Mouse (Mus musculus) hindbrain, embryonic 16.5 days (tissue): ENCODE measurements at regions not wholly inside any gene's neighbourhood (a gene's known extent, or its start where the extent isn't known, plus 50 kb on each side); places are given as distances from the start of the nearest gene placed in this dataset.

Experiments used
- ATAC-seq: fragments of 200-750 bp; cut with Nextera tagmentation; 2 replicates; pipeline ENCODE4 v1.8.0; 2017; ENCODE audit warnings: moderate TSS enrichment, moderate library complexity
- H3K27ac ChIP-seq: fragments of 300-500 bp; sonication (generic); 2 replicates; pipeline ENCODE4 v1.5.1; 2014; ENCODE audit warnings: low read depth, mild to moderate bottlenecking, control low read depth, low read length, moderate library complexity
- H3K27me3 ChIP-seq: fragments of 300-500 bp; sonication (generic); replicated peaks from 2 replicates; pipeline ENCODE4 v1.6.1; 2014; ENCODE audit warnings: low read length; ENCODE audit not compliant: control insufficient read depth, insufficient read depth
- H3K36me3 ChIP-seq: fragments of 300-500 bp; sonication (generic); 2 replicates; pipeline ENCODE4 v1.6.1; 2014; ENCODE audit warnings: mild to moderate bottlenecking, low read length, moderate library complexity, mixed read lengths; ENCODE audit not compliant: control insufficient read depth, insufficient read depth
- H3K4me1 ChIP-seq: fragments of 300-500 bp; sonication (generic); 2 replicates; pipeline ENCODE4 v1.6.1; 2014; ENCODE audit warnings: low read depth, low read length; ENCODE audit not compliant: control insufficient read depth, insufficient read depth
- H3K4me2 ChIP-seq: fragments of 300-500 bp; sonication (generic); 2 replicates; pipeline ENCODE4 v1.6.1; 2014; ENCODE audit warnings: mild to moderate bottlenecking, low read length, control low read depth, moderate library complexity
- H3K4me3 ChIP-seq: fragments of 300-500 bp; sonication (generic); 2 replicates; pipeline ENCODE4 v1.5.1; 2014; ENCODE audit warnings: mild to moderate bottlenecking, low read length, control low read depth, moderate library complexity
- H3K9ac ChIP-seq: fragments of 300-500 bp; sonication (generic); 2 replicates; pipeline ENCODE4 v1.6.1; 2014; ENCODE audit warnings: low read depth, mild to moderate bottlenecking, control low read depth, low read length, moderate library complexity
- H3K9me3 ChIP-seq: fragments of 300-500 bp; sonication (generic); 2 replicates; pipeline ENCODE4 v1.6.1; 2014; ENCODE audit warnings: mild to moderate bottlenecking, low read length, moderate library complexity; ENCODE audit not compliant: control insufficient read depth
- WGBS: fragments of 180-500 bp; shearing (Covaris S2); extraction: QIAGEN DNeasy Blood & Tissue Kit; methylation state at CpG from one replicate; pipeline ENCODE4 v1.1.7; 2014; 5-methylcytosine and 5-hydroxymethylcytosine counted together

- Histone ChIP-seq H3K36me3 (no peaks in the 10 kb centered on the region), H3K4me3 (no peak overlapping the region), H3K4me1 (no peaks in the 10 kb centered on the region), H3K9me3 (no peaks in the 10 kb centered on the region), H3K27ac (no peak overlapping the region), H3K9ac (no peak overlapping the region), H3K27me3 (no peaks in the 10 kb centered on the region), H3K4me2 (no peak overlapping the region)
- ATAC-seq, result no peak
- 96% methylated on average over 3 of the region's 3 CpGs for WGBS
Measured at GRCm38 (mm10) chr8:87019795-87020194, 134.7 kb upstream of the N4bp1 start.

- Histone ChIP-seq H3K27ac (no peak overlapping the region), H3K4me1 (no peaks in the 10 kb centered on the region), H3K36me3 (no peaks in the 10 kb centered on the region), H3K9me3 (no peaks in the 10 kb centered on the region), H3K4me2 (no peak overlapping the region), H3K27me3 (no peaks in the 10 kb centered on the region), H3K4me3 (no peak overlapping the region), H3K9ac (no peak overlapping the region)
- ATAC-seq, result no peak
- 83% methylated on average over 1 of the region's 1 CpGs for WGBS
Measured at GRCm38 (mm10) chr8:86975546-86975945, 90.5 kb upstream of the N4bp1 start.

- H3K27me3 ChIP-seq, result no peaks in the 10 kb centered on the region
- H3K4me1 ChIP-seq, result no peaks in the 10 kb centered on the region
- H3K9me3 ChIP-seq, result no peaks in the 10 kb centered on the region; the same call in 1 of the 2 replicates
- H3K27ac ChIP-seq, result no peak overlapping the region
- 91% methylated on average over 3 of the region's 3 CpGs for WGBS
- no peak overlapping the region for H3K4me2 ChIP-seq
- no peak for ATAC-seq
- H3K4me3 ChIP-seq, result no peak overlapping the region
- no peaks in the 10 kb centered on the region for H3K36me3 ChIP-seq
- no peak overlapping the region for H3K9ac ChIP-seq
Measured at GRCm38 (mm10) chr8:86971736-86972135, 86.7 kb upstream of the N4bp1 start.

- Histone ChIP-seq H3K9me3 (no peaks in the 10 kb centered on the region; the same call in 1 of the 2 replicates), H3K36me3 (no peaks in the 10 kb centered on the region), H3K4me1 (no peaks in the 10 kb centered on the region), H3K9ac (no peak overlapping the region), H3K4me2 (no peak overlapping the region), H3K4me3 (no peak overlapping the region), H3K27me3 (no peaks in the 10 kb centered on the region), H3K27ac (no peak overlapping the region)
- 89% methylated on average over 2 of the region's 2 CpGs for WGBS
- no peak for ATAC-seq
Measured at GRCm38 (mm10) chr8:86969051-86969450, 84.0 kb upstream of the N4bp1 start.

- H3K27me3 ChIP-seq, result no peaks in the 10 kb centered on the region
- no peaks in the 10 kb centered on the region for H3K36me3 ChIP-seq
- WGBS, result 40% methylated on average over 3 of the region's 3 CpGs
- H3K9ac ChIP-seq, result no peak overlapping the region
- ATAC-seq, result no peak
- no peak overlapping the region for H3K27ac ChIP-seq
- H3K4me1 ChIP-seq, result no peaks in the 10 kb centered on the region
- no peaks in the 10 kb centered on the region; the same call in 1 of the 2 replicates for H3K9me3 ChIP-seq
- H3K4me3 ChIP-seq, result no peak overlapping the region
- no peak overlapping the region for H3K4me2 ChIP-seq
Measured at GRCm38 (mm10) chr8:86967891-86968311, 82.8 kb upstream of the N4bp1 start.

- no peaks in the 10 kb centered on the region for H3K9me3 ChIP-seq
- H3K36me3 ChIP-seq, result no peaks in the 10 kb centered on the region
- no peak overlapping the region for H3K4me3 ChIP-seq
- H3K4me1 ChIP-seq, result no peaks in the 10 kb centered on the region
- H3K27ac ChIP-seq, result no peak overlapping the region
- H3K4me2 ChIP-seq, result no peak overlapping the region
- peak; percentile 79 for ATAC-seq
- no peaks in the 10 kb centered on the region for H3K27me3 ChIP-seq
- no peak overlapping the region for H3K9ac ChIP-seq
- WGBS, result 38% methylated on average over 20 of the region's 20 CpGs
Measured at GRCm38 (mm10) chr8:86961218-86962195, 76.4 kb upstream of the N4bp1 start.
